Mouse (Mus musculus): ENCODE data around the gene Fbxl14.
A peak's percentile ranks its signal among the peaks of the same experiment; 100 is the strongest.
"Not testable (repeated sequence)": the region's sequence is repeated elsewhere in the genome, so short reads cannot be mapped to it uniquely, and the experiment has no call there.

The Fbxl14 gene

DNA sequence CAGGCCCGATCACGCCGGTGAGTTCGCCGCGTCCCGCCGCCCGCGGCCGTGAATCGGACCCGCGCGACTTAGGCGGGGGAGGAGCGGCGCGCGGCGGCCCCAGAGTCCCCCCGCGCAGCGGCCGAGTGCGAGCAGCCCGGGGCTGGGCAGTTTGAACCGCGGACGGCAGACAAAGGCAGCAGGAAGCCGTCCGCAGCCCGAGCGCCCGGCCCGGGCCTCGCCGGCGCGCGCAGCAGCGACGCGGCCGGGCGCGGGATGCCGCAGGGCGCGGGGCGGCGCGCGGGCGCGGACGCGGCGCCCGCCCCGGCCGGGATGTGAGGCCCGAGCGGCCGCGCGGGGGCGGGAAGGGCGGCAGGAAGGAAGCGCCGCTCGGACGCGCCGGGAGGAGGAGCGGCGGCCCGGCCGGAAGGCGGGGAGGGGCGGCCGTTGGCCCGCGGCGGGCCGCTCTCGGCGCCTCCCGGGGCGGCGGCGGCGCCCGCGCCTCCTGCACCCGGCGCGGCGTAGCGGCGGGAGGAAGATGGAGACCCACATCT is at the start of gene Fbxl14:
TSS of gene Fbxl14 (plus strand) at position 326 of the 533 bp plus-strand sequence.
- no peak for DNase-seq

DNA sequence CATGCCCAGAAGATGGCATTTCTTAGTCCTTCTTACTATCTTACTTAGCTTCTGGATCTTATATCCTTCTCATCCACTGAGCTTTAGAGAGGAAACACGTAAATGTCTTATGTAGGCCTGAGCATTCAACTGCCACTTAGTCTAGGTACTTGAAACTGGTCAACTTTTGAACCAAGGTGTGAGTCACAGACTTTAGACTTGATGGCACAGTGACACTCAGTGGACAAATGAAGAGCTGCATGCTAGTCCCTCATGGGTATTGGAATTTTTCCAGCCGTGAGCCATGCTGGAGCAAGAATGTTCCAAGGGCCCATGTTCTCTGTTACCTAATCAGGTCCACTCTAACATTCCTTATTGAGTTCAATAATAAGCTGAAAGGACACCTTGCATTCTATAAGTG is 49.0 kb upstream of the Fbxl14 start:
- DNase-seq: peak; percentile 58 to 72

DNA sequence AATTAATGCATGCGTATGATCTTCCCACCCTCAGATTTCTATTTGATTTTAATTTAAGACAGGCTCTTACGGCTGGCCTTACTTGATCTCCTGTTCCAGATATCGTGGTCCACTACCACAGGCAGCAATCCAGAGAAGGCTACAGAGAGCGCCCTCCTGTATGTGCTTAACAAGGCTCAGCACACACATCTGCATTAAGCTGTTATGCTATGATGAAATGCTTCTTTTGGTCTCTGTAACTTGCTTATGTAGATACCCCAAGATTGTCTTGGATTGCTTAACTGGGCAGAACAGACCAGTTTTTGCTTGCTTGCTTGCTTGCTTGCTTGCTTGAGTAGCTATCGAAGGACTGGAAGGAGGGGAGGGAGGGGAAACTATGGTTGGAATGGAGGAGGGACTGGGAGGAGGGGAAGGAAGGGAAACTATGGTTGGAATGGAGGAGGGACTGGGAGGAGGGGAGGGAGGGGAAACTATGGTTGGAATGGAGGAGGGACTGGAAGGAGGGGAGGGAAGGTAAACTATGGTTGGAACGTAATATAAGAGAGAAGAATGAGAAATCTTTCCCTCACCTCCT is 47.6 kb upstream of the Fbxl14 start:
- no peak for DNase-seq

DNA sequence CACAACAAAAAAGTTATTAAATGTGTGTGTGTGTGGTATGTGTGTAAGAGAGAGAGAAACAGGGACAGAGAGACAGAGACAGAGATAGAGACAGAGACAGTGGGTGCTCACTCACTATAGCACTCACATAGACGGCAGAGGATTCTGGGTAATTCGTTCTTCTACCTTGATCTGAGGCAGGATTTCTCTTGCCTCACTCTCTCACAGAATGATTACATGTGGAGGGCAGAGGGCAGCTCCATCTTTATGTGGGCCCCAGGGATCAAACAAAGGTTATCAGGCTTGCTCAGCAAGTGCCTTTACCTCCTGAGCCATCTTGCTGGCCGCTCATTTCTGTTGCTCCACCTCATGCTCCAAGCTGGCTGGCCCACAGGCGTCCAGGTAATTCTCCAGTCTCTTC is 45.1 kb upstream of the Fbxl14 start:
- DNase-seq: no peak

DNA sequence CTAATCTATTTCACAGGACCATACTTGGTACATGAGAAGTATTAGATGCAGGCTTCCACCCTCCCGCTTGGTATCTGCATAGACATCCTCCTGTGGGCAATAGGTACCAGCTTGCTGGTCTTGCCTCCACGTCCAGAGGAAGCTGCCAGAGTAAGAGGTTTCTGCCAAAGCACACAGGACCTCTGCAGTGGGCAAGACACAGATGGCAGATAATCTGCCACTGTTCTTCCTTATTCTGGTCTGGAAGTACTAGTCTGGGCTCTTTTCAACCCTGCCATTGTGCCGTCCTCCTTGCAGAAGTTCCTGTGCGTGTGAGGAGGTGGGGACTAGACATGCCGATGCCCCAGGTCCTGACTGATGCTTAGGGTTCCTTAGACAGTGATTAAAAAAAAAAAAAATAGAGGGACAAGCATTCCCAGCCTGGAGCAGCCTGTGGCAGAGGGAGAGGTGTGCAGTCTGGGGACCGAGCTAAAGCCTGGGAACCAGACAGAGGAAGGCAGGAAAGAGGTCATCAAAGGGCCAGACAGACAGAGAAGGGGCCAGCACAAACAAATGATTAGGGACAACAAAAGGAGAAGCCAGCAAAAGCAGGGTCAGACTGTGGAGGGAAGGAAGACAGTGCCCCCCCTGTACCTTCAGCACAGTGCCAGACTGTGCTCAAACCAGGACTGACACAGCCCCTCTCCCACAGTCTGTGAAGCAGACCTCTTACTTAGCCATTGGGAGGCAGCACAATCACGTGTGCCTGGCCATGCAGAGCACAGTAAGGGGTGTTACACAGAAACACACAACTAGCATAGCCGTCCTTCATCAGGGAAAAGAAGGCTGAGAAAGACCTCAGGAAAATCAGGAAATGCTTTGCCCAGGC is 41.3 kb upstream of the Fbxl14 start:
- no peak for DNase-seq

DNA sequence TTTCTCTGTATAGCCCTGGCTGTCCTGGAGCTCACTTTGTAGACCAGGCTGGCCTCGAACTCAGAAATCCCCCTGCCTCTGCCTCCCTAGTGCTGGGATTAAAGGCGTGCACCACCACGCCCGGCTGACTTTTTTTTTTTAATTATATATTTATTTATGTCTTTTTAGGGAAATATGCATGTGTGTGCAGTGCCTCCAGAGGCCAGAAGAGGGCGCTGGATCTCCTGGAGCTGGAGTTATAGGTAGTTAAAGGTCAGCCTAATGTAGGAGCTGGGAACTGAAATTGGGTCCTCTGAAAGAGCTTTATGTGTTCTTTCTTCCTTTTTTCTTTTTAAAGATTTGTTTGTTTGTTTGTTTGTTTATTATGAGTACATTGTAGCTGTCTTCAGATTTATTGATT is 36.7 kb upstream of the Fbxl14 start:
- not testable (repeated sequence) for DNase-seq

DNA sequence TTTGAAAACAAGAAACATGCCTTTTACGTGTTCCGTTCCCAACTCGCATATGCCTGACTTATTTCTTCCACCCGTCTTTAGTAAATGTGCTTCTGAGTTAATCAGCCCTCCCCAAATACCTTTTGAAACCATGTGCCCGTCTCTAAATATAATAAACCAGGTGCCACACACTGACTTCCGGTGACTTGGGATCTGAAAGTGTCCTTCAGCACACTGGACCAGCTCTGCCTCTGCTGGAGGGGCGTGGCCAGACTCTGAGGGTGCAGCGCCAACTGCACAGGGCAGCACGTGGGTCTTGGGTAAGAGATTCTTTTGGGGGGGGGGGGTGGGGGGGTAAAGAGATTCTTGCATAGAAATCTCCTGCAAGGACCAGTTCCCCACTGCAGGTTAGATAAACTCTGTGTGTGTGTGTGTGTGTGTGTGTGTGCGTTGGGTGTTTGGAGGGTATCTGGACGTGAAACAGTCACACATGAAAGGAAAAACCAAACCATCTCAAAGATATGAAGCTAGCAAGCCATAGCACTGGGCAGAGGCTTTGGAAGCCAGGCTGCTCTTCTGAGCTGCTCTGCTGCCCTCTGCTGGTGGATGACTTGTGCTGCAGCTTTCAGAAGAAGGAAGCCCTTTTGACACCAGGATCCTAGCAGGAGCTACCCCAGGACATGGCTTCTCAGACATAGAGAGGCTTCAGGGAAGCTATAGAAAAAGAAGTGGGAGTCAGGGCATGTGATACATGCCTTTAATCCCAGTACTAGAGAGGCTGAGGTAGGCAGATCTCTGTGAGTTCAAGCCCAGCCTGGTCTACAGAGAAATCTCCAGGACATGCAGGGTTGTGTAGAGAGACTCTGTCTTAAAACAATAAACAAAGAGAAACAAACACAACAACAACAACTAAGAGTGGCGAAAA is 35.5 kb upstream of the Fbxl14 start:
- peak; percentile 82 to 85 for DNase-seq

DNA sequence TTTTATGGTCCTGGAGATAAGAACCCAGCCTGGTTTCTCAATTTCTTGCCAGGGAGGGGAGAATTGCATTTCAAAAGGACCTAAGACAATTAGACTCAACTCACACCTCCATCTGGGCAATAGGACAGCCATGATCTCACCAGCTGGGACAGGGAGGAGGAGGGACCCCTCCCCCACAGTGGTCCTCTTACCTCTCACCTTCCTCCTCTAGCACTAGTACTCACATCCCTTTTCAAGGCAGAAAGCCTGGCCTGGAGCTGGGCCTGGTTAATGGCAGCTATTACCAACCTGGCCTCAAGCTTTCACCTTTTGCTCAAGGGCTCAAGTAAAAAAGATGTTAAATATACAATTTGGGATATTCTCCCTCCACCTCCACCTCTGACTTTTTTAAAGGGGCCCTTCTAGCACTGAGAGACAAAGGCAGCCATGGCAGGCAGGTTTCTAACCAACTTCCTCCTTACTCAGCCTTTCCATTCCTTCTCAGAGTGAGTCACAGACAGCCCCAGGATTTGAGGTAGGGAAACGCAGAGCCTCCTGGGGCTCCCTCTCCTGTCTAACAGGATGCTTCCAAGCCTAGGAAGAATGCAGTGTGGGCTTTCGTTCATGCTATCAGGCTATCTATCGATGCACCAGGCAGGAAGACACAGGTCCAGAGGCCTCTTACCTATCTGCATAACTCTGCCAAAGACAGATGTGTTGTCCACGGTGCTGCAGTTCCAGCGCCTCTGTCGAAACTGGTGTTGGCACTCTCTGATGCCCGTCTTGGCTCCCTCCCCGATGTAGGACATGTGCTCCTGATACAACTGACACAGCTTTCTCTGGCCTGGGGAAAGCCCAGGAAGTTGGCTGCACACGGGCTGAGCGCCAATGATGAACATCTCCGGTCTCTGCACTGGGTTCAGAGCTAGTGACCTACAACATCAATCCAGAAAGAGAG is 33.5 kb upstream of the Fbxl14 start:
- DNase-seq: no peak

DNA sequence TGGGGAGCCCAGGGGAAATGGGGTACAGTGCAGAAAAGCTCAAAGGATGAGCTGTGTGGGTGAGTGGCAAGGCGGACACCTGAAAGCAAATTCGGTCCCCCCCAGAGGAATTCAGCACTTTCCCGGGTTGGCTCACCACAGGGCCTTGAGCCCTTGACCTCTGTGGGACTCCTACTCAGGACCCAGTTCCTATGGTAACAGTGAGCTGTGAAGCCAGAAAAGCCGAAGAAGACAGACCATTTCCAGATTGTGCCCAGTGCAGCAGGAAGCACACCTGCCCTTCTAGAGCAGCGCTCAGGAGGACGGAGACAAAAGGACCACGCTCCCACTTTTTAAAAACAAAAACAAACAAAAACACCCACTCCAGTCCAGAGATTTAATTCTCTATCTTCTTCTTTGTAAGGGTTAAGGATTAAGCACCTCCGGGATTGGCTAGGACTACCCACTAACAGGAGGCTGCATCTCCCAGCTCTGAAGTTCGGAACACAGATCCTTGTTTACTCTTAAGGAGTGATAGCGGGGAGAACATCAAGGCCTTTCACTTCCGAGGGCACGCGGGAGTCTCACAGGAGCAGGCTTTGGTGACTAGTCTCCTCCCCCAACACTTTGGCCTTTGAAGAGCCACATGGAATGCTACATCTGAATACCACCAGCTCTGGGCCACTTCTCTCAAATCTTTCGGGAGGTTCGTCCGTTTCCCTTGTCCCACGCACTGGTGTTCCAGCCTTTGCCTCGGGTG is 31.0 kb upstream of the Fbxl14 start:
- no peak for DNase-seq

DNA sequence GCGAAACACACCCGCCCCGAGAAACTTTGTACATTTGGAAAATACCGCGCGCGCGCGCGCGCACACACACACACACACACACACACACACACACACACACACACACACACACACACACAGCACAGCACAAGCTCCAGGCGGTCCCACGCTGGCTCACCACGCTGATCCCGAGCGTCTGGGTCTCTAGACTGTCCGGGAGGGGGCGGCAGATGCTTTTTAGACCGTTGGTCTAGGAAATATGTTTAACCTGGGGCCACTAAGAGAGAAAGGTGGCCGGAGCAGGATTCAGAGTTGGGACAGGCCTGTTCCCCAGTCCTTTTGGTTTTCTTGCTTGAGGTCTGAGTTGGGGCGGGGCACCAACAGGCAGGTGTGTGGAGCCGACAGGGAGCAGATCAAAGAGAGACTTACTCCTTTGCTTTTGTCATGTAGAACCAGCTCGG is 30.4 kb upstream of the Fbxl14 start:
- peak; percentile 39 to 42 for DNase-seq

DNA sequence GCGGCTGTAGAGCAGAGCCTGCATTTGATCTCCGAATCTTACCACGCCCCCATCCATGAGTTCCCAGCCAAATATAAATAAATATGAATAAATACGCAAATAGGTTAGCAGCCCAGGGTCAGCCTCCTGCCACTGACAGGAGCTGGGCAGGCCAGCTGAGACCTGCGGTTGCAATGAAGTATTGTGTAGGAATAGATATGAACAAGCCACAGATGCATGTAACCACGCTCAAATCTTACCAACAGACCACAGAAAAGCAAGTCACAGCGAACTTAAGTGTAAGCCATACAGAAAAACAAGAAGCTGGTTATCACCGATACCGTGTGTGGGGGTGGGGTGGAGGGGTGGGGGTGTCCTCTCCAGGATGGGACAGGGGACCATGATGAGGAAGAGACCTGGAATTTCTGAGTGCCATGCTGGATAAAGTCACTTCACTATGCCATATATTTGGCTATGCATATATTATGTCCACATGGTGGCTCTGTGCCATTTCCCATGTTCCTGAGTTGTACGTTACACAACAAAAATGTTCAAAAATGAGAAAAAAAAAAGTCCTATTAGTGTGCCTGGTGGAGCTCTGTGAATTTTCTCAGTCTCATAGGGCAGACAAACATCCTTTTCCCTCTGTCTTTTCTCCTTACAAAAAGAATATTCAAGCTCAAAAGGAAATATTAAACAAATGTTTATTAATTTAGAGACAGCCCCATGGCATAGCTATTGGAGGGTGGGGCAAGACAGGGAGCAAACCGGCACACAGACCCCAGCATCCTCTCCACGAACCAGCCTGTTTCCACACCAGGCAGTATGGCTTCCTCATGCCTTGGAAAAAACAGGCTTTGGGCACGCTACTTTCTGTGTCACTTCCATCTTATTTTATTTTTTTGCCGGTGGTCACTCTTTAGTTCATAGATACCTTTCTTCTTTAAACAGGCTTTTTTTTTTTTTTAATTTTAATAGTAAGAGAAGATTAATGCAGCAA is 28.2 kb upstream of the Fbxl14 start:
- DNase-seq: no peak

DNA sequence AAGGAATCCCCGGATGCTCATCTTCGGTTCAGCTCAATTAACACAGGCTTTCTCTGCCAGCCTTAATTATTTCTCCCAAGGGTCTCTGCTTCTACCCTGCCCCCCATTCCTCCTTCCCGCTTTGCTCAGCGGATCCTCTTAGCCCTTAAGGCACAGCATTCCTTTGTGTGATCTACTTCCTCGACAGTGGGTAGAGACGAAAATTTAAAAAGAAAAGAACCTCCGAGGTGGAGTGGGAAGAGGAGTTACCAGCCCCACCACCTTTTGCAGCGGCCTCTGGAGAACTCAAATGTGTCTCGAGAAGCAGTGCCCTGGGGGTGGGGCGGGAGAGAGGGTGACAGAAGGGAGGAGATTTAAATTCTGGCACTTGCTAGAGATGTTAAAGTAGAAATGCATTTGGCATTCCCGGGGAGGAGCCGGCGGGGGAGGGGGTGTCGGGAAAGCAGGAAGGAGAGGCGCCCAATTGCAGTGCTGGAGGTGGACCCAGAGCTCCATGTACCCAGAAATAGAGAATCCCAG is 27.4 kb upstream of the Fbxl14 start:
- peak; percentile 47 to 62 for DNase-seq

DNA sequence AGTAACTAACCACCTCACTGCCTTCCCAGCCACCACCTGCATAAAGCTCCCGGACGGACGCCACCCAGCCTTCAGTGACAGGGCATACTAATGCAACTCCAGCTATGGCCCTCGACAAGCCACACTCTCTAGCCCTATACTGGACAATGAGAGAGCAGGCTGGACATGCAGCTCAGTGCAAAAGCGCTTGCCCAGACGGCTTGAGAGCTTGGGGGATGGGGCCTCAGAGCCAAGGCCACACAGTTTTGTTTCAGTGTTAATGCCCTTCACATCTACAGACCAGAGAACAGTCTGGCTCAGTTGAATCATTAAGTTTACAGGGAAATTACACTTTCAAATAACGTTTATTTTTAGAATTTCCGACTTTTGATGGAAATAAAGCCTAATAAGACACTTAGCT is 21.3 kb upstream of the Fbxl14 start:
- no peak for DNase-seq

DNA sequence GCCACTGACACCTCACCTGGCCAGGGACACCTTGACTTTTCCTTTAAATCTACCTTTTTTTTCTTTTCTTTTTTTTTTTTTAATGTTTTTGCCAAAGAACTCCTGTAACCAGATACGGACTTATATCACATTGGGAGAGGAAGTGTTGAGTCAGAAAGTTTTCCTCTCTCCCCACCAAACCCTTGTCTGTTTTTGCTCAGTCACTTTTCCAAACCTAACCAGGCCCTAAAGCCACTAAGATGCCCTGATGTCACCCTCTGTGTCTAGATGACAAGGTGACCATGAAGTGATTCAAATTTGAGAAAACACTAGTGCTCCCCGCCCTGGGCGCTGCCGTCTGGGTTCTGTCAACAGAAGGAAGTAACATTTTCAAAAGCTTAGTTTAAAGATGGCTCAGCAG is 20.4 kb upstream of the Fbxl14 start:
- no peak for DNase-seq

DNA sequence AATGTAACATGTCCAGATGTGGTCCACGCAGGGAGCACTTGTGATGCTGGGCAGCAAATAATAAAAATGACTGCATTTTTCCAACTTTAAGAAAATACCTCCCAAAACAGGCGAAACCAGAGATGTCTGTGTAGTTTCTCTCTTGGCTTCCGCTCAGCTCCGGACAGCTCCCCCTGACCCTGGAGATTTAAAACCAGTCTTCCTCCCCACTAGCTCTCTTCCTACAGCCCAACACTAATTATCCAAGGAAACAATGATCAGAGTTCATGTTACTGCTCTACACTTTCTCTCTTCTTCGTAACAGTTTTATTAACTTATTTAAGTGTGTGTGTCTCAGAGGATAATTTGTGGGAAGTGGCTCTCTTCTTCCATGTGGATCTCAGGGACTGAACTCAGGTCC is 19.1 kb upstream of the Fbxl14 start:
- no peak for DNase-seq

DNA sequence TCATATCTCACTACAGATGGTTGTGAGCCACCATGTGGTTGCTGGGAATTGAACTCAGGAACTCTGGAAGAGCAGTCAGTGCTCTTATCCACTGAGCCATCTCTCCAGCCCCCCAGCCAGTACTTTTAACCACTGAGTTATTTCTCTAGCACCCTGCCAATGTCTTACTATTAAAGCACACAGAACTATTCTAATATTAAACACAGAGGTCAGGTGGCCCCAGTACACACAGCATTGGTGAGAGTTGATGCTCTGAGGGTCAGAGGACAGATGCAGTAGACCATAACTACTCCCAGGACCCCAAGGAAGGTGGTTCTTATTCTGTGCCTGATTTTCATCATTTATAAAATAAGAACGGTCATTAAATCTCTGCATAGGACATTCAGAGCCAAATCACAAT is 13.3 kb upstream of the Fbxl14 start:
- no peak for DNase-seq

DNA sequence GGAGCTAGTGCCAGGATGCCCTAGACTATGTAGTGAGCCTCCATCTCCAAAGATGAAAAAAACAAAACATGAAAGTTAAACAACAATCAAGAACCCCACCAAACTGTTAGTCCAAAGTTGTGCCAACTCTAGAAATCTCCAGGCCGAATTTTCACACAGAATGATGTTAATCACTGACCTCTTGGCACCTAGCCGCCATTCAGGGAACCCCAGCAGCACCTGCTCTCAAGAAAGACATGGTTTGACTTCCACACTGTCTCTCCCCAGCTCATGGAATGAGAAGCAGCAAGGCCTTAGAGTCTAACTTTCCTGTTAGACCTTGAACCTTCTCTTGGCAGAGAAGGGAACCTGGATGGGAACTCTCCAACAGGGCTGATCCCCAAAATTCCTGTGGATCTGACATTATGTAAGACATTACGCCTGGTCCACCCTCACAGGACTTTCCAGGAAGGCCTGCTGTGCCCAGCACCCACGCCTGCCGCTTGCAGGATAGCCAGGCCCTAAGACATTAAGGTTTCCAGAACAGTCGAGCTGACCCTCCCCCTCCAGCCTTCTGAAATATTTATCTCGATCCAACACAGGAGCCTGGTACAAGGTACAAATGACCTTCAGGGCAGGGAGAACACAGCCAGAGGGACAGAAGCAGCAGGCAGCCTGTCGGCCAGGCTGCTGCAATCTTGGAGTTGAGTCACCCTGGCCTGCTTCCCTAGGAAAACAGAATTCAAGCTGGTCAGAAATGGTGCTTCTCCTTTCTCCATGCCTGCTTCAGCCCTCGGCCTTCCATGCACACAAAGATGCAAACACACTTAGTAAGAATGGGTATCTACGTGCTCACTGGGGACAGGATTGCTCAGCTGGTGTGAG is 12.3 kb upstream of the Fbxl14 start:
- DNase-seq: peak; percentile 63 to 64

DNA sequence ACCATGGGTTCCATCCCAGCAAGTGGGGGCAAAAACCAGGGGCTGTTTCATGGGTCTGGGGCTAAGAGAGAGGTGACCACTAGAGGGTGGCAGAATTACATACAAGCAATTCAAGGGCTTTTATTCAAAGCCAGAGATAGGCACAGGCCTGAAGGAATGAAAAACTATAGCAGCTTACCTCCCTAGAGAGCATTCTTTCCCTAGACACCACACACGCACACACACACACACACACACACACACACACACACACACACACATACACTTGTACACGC is 11.7 kb upstream of the Fbxl14 start:
- DNase-seq: no peak

DNA sequence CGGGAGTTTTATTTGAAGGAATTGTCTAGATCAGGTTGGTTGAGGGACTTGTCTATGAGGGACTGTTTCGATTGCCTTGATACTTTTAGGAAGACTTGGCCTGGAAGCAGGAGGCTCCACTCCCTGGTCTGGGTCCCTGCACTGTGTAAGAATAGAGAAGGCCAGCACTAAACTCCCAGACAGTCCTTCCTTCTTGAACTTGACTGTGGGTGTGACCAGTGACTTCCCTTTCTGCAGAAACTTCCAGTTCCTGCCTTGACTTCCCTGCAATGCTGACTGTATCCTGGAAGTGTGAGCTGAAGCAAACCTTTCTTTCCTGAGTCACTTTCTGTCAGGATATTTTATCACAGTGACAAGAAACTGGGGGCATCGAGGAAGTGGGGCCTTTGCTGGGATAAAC is 8.7 kb upstream of the Fbxl14 start:
- no peak for DNase-seq

All from cerebellum, adult 18-20 months (tissue).